Mouse (Mus musculus) c-Kit-positive CD71-negative TER-119-negative erythroid progenitor cells, embryonic 14.5 days (primary cell): Measurements from ENCODE around the gene Irf1.

Experiments used
- DNase-seq: peaks from one replicate; pipeline ENCODE4 v3.0.0-alpha.2; 2013; ENCODE audit warnings: low read depth

Irf1 gene

DNA sequence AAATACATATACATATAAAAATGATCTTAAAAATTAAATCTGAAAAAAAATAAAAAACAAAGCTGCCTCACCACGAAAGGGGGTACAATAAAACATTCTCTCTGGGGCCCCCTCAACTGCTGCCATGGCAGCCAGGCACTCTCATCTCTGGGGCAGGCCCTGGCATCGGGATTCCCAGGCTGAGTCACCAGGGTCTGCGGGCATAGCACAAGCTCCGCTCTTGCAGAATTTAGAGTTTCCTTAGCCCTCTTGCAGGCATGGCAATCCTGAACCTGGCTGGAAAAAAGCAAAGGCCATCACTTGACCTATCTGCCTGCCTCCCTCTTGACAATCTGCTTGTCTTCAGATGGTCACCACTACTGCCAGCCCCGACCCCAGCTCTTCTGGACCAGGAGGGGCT, 8.5 kb upstream of the Irf1 start:
- no peak for DNase-seq

DNA sequence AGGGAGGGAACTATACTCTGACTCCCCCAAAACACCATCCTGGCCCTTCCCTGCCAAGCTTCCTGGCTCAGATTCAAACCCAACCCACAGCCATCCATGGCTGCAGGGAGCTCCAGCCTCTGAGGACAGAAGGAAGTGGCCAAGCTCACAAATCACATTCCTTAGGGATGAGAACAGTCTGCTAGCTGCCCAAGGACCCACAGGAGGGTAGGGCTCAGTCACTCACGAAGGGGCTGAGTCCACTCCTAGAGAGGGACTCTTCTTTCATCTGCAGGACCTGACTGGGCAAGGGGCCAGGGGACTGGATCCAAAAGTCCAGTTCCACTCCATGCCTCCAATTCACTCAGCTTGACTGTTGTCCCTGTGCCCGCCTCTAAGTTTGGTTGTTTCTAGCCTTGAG, 8.0 kb upstream of the Irf1 start:
- no peak for DNase-seq

DNA sequence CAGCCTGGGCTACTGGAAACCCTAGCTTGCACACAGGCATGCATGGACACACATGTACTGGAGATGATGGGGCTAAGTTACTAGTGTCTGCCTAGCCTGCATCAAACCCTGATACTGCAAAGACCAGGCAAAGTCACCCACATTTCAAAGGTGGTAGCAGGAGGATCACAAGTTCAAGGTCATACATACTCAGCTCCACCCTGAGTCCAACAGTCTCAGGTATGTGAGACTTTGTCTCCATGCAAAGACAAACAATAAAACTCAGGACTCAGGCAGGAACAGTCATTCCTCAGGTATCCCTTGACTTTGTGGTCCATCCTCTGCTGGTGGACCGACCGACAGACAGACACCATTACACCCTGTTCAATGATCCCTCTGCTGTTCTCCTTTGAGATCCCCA, 7.4 kb upstream of the Irf1 start:
- DNase-seq = no peak

DNA sequence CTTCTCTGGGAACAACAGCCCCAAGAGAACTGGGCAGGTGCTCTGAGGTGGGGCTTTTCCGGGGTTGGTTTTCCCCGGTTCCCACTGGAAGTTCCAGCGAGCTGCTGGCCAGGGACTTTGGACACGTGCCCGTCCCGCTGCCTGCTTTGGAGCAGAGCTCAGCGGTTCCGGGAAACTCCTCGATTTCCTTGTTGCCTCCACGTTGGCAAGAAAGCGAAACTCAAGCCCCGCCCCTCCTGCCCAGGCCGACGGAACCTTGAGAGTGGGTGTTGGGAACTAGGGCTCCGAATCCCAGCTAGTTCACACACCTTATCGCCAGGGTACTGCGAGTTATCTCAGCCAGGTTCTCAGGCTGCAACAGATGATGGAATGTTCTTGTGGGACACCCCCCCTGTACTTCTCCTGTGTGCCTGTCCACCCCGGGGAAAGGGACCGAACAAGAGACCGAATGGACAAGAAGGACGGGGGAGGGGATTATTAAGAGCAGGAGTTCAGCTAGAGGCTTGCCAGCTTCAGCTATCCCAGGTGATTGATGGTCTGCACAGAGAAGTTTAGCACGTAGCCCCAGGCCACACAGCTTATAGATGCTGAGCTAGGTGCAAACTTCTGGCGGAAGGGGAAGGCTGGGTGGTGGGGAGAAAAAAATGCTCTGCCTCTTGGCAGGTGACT, 6.9 kb upstream of the Irf1 start:
- DNase-seq = no peak

DNA sequence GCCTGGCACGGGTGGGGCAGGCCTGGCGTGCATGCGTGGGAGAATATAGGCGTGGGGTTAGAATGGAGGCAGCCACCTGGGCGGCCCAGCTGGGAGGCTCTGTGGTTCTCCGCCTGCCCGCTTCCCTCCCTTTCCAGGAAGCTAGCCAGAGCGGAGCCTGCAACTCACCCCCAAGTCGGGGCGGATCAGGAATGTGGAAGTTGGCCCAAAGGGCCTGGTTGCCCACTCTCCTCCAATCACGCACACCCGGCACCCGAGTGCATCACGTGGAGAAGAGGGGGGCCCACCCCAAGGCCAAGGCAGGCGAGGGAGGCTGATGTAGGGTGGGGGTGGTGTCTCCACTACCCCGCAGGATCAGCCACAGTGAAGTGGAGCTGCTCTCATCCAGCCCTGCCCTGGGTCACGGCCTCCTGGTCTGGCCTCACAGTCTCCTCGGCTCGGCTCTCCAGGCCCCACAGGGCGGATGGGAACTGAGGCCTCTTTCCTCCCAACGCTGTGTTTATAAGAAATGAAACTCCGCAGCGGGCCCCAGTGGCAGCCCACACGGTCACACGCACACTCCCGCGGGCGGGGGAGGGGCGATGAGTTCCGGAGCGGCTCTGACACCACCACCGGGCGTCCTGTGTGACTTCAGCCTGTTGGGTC, 6.2 kb upstream of the Irf1 start:
- peak; percentile 78 for DNase-seq

DNA sequence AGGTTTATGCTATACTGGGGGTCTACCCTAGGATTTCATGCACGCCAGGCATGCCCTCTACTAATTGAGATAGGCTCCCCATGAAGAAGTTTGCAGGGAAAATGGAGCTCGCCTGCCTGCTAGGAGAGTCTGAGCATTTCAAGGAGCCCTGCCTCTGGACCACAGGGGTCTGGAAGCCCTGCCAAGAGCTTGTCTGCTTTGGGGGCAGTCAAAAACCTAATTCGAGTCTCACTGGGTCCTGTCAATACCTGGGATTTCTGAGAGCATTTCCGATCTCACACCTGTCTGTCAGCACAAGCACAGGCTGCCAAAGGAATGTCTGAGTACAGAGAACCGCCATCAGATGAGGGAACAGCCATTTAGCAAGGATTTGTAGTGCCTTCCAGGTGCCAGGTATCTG, 5.2 kb upstream of the Irf1 start:
- DNase-seq = no peak

DNA sequence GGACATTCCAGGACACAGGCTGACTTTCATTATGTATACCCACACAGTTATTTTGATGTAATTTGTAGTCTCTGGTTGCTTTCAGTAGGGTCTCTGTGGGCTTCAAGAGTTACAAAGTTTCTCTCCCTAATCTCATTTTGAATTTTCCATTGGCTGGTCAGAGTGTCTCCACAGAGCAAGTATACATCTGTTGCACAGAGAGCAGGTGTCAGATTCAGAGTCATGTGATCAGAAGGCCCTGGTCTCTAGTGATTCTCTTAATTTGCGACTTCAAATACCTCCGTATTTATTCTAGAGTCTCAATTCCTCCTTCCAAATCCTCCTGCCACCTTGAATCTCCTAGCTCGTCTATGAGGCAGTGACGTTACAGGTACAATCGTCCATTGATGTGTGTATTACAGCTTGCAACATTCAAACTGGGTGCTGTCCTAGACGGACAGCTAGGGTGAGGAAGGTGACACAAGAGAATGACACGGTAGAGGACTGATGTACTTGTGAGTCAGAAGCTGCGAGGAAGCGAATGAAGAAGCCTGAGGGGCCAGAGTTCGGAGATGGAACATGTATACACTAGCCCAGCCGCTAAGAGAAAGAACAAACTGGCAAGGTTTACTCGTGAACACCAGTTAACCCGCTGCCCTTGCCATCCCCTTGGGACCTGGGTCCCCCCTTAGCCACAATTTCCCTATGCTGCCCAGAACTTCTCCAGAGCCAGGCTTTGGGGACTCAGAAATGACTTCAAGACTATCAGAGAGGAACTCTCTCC, 1.2 kb upstream of the Irf1 start:
- no peak for DNase-seq

DNA sequence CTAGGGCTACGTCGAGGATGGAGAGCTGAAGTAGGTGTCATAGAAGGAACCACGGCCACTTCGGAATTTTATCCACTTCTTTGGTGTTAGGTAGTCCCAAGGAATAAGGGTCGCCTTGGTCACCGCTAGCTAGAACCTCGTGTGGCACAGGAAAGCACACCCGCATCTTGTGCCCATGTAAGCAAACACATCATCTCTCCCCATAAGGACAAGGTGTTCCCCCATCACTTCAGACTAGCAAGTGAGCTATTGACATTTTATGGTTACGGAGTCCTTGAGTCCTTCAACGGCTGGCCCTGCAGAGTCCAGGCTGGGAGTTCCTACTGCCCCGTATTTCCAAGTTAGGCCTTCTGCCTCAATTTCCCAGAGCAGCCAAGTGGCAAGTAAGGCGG, 633 bp upstream of the Irf1 start:
- no peak for DNase-seq

DNA sequence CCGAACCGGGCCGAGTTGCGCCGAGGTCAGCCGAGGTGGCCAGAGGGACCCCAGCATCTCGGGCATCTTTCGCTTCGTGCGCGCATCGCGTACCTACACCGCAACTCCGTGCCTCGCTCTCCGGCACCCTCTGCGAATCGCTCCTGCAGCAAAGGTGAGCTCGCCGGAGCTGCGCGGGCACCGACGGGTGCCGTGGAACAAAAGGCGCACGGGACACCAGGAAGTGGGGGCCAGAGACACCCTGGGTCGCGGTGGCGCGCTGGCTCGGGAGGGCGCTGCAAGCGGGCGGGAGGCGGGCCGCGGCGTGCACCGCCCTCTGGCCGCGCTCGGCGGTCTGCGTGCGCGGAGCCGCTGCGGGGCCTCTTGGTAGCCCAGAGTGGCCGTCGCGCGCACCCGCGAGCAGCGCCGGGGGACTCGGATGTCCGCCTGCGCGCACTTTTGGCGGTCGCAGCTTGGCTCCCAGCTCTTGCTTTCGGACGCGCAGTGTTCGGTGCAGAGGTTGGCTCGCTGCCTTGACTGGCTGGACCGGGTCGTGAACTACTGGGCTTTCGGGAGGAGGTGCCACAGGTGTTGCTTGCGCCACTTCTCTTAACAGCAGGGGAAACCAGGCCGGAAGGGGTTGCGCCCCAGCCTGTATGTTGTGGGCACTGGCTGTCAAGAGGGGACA, 444 bp downstream of the Irf1 start:
- DNase-seq = no peak

DNA sequence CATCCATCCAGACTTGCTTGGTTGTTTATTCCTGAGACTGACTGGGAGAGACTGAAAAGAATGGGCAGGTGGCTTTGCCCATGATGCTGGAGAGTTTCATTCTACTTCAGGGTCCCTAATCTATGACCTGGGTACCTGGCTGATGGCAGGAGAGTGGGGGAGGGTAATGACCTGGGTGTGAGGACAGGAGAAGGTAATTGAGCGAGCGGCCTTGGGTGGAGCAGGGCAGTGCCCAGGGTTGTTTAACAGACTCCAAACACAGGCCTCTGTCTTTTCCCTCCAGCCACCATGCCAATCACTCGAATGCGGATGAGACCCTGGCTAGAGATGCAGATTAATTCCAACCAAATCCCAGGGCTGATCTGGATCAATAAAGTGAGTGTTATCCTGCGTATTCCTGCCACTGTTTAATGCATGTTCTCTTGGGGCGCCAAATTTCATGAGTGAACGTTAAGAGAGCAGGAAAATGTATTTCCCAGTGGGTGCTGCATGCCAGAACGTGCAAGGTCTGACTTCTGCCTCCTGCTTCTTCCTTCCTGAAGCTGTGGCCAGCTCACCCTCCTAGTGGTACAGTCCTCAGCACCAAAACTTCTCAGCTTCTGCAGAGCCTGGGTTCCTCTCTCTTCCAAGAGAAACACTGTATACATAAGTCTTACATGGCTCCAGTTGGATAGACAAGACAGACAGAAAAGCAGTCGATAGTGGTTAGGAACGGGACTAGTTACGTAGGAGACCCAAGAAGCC, 1.4 kb downstream of the Irf1 start:
- DNase-seq = no peak

DNA sequence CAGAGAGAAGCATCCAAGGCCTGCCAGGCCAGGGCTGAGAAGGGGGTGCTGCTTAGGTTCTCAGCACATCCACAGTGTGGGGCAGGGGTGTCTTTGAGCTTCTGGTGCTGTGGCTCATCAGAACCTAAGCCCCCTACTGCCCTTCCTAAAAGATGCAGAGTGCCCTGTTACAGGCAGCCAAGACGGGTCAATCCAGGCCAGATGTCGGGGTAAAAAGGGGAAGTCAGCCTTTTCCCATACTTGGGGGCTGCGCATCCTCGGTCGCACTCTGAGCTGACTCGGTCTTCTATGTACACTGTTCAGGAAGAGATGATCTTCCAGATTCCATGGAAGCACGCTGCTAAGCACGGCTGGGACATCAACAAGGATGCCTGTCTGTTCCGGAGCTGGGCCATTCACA, 2.7 kb downstream of the Irf1 start:
- DNase-seq = no peak

DNA sequence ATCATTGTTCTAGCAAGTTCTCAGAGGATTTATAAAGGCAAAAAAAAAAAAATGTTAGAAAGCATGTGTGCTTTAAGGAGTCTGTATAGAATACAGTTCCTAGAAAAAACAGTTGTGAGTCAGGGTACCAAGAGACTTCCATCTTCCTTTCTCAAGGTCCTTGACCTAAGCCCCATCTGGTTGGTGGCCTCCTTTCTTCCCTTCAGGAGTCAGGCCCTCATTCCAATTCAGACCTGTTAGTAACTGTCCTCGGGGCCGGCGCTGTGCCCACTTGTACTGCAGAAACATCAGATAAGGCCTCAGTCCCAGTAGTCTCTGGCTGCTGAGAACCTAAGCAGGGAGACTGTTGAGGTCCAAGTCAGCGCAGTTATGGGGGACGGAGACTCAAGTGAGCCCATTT, 3.3 kb downstream of the Irf1 start, which contains the start of gene Gm17334:
Gene Gm17334 (minus strand): TSS at position 101 of the 400 bp plus-strand sequence.
- no peak for DNase-seq

DNA sequence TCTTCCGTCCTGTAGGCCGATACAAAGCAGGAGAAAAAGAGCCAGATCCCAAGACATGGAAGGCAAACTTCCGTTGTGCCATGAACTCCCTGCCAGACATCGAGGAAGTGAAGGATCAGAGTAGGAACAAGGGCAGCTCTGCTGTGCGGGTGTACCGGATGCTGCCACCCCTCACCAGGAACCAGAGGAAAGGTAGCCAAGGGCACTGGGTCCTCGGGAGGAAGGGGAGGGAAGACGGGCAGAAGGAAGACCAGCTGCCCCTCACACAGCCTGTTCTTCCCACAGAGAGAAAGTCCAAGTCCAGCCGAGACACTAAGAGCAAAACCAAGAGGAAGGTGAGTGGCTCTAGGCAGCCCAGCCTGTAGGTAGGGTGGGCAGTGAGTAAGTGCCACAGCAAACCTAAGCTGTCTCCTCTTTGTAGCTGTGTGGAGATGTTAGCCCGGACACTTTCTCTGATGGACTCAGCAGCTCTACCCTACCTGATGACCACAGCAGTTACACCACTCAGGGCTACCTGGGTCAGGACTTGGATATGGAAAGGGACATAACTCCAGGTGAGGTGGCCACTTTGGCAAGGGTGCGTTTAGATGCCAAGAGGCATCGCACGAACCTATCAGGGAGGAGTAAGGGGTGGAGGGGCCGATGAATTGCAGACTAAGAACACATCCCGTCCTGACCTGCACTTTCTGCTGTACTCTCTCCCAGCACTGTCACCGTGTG, 4.0 kb downstream of the Irf1 start:
- DNase-seq = no peak

DNA sequence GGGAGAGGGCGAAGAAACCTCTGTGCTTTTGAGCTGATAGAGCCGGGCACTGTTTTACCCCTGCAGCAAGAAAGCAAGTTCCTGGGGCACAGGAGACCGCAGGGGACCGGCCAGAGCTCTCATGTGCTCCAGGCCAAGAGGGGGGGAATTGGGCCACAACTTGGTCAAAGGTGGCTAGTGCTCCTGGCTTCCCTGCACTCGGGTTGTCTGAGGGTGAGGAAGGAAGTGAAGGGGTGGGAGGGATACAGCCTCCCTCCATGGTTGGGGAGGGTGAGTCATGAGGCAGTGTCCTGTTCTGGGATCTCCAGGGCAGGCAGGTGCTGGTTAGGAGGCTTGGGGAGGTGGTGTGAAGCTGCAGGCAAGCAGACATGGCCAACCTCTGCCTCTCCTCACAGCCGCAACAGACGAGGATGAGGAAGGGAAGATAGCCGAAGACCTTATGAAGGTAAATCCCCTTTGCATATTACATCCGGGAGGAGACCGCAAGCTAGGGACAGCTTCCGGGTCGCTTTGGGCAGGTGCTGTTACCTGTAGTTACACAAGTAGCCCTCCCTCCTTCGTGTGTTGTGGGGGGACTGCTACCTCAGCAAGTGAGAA, 4.9 kb downstream of the Irf1 start:
- no peak for DNase-seq

DNA sequence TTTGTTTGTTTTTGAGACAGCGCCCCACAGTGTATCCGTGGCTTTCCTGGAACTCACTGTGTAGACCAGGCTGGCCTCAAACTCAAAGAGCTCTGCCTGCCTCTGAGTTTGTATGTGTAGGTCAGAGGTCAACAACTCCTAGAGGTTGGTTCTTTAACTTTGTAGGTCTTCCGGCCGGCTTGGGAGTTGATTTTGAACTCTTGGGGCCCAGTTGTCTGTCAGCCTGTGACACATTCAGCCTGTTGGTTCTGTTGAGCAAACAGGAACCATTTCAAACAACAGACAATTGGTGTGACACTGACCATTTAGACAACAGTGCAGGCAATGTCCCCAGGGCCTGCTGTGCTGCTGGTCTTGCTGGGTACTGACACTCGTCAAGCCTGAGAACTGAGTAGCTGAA, 7.9 kb downstream of the Irf1 start:
- DNase-seq = no peak

DNA sequence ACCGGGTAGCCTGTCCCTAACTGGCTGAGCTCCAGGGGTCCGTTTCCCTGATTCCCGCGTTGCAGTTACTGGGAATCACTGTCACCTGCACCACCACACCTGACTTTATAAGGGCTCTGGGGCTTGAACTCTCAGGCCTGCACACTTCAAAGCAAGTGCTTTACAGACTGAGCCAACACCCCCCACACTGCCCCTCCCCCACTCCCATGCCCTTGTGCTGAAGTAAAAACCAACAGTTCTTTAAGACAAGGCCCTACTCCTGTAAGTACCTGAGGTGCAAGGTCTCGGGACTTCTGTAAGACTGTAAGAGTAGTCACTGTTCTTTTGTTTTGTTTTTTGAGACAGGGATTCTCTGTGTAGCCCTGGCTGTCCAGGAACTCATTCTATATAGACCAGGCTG, 8.6 kb downstream of the Irf1 start:
- no peak for DNase-seq

DNA sequence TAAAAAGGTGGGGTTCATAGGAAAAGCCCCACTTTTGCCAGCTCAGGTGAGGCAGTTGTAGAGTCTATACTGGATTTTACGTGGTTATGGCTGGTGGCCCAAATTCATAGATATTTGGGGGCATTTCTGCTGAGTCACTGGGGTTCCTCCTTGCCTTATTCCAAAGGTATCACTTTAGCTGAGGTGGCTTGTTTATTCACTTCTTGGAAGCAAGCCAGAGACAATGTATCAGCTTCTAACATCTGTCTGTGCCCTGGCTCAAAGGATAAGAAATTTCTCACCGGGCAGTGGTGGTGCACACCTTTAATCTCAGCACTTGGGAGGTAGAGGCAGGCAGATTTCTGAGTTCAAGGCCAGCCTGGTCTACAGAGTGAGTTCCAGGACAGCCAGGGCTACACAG, 10.0 kb downstream of the Irf1 start:
- no peak for DNase-seq

DNA sequence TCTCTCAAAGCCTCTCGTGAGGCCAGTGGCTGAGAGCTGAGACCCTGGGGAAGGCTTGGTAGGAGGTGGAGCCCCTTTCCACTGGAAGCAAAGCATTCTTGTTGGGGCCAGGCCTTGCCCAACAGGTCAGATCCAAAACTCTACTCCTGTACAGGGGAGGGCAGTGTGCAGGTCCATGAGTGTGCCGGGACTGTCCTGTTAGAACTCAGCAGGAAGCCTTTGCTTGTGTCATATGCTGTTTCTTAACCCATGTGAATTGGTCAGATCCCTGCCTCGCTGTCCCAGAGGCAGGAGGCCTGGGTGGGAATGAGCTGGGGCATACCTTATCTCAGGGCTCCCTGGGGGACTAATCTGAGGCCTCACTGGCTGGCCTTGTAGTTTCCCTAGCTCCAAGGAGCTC, 10.4 kb downstream of the Irf1 start:
- no peak for DNase-seq

DNA sequence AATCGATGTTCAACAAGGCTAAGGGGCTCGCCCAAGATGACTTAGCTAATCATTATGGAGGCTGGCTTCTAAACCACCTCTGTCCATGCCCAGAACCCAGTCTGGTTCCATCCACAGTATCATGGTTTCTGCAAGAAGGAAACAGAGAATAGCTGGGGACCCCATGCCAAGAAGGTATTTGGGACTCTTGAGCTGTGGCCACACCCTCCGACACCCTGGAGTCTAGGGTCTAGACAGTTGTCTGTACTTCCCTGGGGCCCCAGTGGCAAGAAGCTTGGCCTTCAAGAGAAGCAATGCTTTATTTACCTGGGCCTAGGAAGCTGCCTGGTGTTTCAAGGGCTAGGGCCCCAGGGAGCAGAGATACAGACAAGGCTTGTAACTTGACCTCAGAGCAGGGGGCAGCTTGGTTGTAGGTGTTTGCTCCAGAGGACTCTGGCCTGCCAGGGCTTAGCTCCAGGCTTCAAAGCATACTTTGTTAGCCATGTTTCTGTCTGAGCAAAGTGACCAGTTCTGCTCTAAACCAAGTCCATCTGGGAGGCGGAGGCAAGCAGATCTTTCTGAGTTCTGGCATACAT, 11.5 kb downstream of the Irf1 start:
- DNase-seq = no peak

DNA sequence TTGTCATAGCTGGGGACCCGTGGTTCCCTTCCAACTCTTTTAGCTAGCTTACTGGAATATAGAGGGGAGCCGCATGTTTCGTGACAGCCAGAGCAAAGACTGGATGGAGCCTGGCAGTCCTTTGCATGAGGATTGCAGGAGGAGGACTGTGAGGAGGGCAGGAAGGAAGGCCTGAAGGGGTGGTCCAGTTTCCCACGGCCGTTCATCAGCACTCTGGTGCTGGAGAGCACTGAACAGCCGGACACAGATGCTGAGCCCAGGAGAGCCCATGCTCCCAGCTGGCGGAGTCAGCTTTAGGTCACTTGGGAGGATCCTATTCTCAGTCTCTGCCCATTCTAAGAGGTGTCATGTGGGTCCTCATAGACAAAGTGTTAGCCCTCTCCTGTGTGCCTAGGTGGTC, 12.2 kb downstream of the Irf1 start:
- no peak for DNase-seq

DNA sequence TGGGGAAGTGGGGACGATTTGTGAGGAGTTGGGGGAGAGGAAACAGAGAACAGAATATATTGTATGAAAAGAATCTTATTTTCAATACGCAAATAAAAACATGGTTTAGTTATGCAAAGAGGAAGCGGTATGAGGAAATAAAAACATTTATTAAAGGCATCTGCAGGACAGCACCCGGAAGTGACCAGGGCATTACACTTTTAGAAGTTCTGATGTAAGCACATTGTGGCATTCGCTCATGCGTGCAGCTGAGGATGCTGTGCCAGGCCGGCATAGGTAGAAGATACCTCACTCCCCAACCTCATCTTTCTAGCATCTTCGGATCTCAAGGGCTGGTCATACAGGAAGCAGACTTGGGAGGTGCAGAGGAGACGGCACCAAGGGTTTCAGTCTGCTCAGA, 13.5 kb downstream of the Irf1 start:
- no peak for DNase-seq
